Mouse (Mus musculus): ENCODE measurements at regions not wholly inside any gene's neighbourhood (a gene's known extent, or its start where the extent isn't known, plus 50 kb on each side); places are given as distances from the start of the nearest gene placed in this dataset.

DNA sequence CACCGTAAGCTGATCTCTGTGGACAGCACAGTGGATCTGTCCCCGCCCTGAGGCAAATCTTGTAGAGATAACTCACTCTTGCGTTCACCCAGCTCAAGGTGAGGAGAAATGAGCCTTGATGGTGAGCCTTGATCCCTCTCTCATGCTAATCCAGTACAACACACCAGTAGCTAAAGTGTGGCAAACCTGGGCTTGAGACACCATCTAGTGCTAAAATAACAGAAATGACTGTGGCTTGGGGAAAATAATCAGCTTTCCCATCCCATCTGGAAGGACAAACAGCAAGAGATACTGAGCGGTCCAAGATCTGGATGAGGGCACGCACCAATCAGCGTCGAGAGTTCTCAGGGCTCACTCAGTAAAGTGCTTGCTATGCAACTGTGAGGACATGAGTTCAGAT lies 50.9 kb upstream of the Cbln4 start:
- DNase-seq (ENCODE audit: low spot score), result no peak

GRCm38 (mm10) chr2:172103881-172104655 lies 60.8 kb upstream of the Cbln4 start:
- no peak for DNase-seq (ENCODE audit: low spot score)

GRCm38 (mm10) chr2:172105241-172105640 lies 62.0 kb upstream of the Cbln4 start:
- peak; percentile 33 for DNase-seq (ENCODE audit: low spot score)

GRCm38 (mm10) chr2:172110706-172111105 lies 67.4 kb upstream of the Cbln4 start:
- peak; percentile 89 for DNase-seq (ENCODE audit: low spot score)

GRCm38 (mm10) chr2:172113639-172114038 lies 70.4 kb upstream of the Cbln4 start:
- DNase-seq (ENCODE audit: low spot score), result no peak

DNA sequence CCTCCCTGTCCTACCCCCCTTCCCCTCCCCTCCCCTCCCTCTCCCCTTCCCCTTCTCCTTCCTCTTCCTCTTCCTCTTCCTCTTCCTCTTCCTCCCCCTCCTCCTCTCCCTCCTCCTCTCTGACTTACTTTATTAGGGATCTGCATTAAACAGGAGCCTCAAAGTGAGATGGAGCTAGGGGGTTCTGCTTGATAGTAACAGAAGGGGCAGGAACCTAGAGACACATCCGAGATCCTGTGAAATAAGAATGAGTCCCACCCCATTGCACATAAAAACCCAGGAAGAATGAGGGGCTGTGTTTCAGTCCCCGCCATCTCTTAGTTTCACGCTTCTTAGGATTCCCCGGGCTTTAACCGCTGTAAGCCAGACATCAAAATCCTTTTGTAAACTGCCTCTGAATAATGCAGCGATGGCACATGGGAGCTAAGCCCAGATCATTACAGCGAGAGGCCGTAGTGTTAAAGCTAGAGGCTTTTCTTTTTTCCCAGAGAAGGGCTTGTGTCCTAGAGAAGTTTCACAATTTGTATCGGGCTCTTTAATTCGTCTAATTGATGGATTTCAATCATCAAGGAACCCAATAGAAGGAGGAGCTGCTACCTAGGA lies 72.4 kb upstream of the Cbln4 start:
- DNase-seq (ENCODE audit: low spot score), result no peak

- DNase-seq (ENCODE audit: low spot score), result no peak
These were observed 84.3 kb upstream of the Cbln4 start for GRCm38 (mm10) chr2:172127517-172127916.

DNA sequence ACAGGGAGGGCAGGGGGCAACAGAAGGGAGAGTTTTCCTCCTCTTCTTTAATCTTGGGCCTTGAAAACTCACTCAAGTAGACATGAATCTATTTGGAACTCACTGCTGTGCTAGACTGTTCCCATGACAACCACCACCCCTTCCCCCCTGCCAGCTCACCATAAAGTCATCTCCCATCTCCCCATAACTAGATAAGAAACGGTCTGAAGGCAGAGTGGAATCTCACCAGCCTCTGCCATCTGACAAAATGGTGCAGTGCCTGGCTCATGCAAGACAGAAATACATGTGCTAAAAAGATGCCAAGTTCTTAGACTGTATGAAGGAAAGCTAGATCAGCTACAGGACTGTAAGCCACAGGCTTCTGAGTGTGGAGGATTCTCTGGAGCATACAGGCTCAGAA lies 88.0 kb upstream of the Cbln4 start:
- no peak for DNase-seq (ENCODE audit: low spot score)

- DNase-seq (ENCODE audit: low spot score), result no peak
These were observed 89.5 kb upstream of the Cbln4 start for GRCm38 (mm10) chr2:172132623-172133332.

DNA sequence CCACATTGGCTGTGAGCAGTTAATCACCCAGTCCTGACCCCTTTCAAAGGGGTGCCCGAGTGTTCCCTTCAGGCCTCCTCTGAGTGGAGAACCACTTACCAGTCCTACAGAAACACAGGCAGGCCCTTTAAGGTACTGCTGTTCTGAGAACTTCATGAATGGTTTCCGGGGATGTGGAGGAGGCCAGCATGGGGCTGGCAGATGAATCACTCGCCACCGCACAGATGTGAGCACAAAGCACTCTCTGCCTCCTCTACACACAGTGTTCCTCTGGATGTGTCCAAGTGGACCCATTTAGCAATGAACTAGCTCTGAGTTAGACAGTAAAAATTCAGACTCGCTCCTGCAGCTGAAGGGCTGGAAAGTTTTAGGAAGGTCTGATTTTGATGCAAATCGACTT lies 96.8 kb upstream of the Cbln4 start:
- no peak for DNase-seq (ENCODE audit: low spot score)

DNA sequence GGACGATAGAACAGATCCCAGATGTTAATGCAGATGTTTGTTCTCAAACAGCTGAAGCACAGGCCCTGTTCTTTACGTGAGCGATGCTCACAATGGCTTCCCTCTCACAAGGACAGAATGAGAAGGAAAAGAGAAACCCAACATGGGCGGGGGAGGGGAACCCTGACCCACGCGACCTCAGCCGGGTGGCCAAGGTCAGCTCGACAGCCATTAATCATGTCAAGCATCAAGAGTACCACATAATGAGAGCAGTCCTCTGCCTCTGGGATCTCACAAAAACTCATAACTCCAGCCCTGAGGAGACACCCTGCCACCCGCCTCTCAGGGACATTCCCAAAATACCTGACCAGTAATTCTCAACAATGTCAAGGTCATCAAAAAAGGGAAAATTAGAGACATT lies 100.0 kb upstream of the Cbln4 start:
- DNase-seq (ENCODE audit: low spot score), result peak; percentile 79

- DNase-seq (ENCODE audit: low spot score), result no peak
These were observed 99.6 kb upstream of the Mc3r start for GRCm38 (mm10) chr2:172148736-172149135.

DNA sequence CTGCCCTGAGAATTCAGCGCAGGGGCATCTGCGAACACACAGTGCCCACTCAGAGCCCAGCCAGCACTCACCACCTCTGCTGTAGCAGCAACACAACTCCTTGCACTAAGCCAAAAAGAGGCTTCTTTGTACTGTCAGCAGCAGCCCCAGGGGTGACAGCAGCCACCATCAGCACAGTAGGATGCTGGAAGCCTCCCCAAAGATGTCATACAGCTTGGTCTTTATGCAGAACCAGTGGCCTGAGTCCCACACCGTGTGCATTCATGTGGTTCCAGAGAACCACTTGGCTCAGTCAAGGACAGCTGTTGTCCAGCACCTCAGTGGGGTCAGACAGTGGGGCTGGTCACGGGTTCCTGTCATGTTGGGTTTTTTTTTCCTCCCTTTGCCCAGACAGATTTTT lies 98.6 kb upstream of the Mc3r start:
- DNase-seq (ENCODE audit: low spot score), result no peak

GRCm38 (mm10) chr2:172150898-172151297 lies 97.4 kb upstream of the Mc3r start:
- DNase-seq (ENCODE audit: low spot score), result no peak

DNA sequence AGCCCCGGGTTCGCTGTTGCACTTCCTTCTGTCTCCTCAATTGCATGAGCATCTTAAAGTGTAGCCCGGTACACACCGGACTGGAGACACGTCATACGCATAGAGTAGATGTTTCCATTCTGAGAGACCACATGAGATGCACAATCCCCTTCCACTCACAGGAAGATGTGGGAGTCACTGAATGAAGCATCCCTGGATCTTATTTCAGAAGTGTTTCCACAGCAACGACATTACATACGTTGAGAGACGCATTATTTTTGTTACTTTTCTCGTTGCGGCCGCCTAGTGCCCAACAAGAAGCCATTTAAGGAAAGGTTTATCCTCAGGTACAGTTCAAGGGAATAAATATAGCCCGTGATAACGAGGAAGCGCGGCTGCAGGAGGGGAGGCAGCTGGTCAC lies 88.4 kb upstream of the Mc3r start:
- no peak for DNase-seq (ENCODE audit: low spot score)

DNA sequence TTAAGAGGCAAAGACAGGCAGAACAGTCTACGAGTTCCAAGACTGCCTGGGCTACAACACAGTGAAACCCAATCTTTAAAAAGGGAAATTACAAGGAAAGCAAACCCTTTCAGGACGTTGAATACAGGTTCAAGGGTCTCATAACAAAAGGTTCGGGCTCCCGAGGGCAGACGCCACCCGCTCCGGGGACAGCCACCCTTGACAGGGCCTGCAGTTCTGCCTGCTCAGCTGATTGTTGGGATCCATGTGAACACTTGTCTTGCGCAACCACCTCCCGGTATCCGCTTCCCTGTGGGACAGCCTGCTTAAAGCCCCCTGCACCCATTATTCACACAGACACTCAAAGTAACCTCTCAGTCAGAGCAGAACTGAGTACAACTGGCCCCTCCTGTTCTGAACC lies 70.9 kb upstream of the Mc3r start:
- no peak for DNase-seq (ENCODE audit: low spot score)

DNA sequence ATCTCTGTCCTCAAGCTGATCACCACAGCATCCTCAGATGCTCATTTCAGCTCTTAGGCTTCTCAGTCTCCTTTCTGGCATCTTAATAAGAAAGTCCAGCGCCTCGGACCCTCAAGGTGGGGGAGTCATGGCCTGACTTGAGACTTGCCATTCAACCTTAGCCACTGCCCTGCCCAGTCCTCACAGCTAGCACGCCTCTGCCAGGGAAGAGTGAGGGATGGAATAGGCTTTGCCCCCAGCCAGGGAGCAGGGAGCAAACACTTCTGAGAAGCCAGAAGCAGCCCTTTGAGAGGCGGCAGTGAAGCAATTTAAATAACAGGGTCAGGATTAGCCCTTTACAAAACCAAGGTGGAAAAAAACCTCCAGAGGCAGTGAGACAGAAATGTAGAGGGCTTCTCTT lies 69.0 kb upstream of the Mc3r start:
- DNase-seq (ENCODE audit: low spot score), result no peak

GRCm38 (mm10) chr2:172197746-172198145 lies 50.5 kb upstream of the Mc3r start:
- no peak for DNase-seq (ENCODE audit: low spot score)

Measured in embryo, embryonic 10 days (tissue).